Mouse (Mus musculus) retina, postnatal 7 days (tissue): ENCODE results near the gene Lactb.

ENCODE experiments used
- DNase-seq: peaks from one replicate; pipeline ENCODE4 v3.0.0-alpha.2; 2012; ENCODE audit warnings: low read depth, low spot score

The Lactb gene

DNA sequence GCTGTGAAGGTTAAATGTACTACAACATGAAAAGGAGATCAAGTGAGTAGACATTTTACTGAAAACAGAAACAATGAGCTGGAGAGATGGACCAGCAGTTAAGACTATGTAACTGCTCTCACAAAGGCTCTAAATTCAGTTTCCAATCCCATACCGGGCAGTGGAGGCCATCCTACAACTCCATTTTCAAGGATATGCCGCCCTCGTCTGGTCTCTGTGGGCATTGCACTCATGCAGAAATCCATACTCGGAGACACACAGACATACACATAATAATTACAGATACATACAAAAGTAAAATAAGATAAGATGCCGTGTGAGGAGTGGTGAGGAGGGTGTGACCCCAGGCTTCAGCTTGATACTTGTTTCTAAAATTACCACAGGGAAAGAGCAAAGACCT, 5.2 kb upstream of the Lactb start:
- DNase-seq = peak; percentile 61

DNA sequence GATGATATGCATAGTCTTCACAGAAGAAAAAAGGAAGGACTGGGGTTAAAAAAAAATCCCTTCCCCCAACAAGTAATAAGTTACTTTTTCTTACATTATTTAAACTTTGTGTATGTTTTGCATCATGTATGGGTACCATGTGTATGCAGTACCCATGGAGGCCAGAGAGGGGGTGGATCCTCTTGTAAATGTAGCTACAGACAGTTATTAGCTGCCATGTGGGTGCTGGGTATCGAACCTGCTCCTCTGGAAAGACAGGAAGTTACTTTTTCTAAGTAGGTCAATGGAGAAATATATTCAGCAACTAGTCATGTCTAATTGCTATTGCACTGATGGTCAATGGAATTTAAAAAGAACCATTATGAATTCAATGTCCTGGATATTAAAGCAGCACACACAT, 3.2 kb upstream of the Lactb start:
- DNase-seq = no peak

DNA sequence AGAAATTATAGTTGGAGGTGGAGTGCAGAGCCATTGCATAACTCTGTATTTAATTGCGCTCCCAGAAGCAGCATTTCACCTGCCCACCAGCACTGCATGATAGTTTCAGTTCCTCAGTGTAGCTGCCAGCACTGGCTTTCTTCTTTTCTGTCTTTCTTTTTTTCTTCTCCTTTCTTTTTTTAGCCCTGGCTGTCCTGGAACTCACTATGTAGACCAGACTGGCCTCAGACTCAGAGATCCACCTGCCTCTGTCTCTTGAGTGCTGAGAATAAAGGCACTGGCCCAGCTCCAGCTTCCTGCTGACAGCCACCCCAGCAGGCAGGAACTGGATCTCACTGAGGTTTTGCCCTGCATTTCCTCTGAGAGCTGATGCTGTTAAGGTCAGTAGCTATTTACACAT, 2.7 kb upstream of the Lactb start:
- DNase-seq = no peak

DNA sequence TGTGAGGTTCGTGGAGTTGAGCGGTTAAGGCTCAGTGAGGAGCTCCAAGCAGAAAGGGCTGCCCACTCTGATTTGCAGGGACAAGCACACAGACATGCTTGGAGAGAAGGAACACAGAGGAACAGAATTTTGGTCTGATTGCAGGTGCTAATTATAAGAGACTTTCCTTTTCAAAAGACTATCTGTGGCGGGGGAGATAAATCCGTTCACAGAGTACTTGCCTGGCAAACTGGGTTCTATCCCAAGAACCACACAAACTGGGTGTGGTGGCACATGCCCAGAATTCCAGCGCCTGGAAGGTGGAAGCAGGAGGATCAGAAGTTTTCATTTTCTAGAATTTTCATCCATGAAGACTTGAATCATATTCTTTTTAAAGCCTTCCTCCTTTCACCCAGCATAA, 1.8 kb upstream of the Lactb start:
- no peak for DNase-seq

DNA sequence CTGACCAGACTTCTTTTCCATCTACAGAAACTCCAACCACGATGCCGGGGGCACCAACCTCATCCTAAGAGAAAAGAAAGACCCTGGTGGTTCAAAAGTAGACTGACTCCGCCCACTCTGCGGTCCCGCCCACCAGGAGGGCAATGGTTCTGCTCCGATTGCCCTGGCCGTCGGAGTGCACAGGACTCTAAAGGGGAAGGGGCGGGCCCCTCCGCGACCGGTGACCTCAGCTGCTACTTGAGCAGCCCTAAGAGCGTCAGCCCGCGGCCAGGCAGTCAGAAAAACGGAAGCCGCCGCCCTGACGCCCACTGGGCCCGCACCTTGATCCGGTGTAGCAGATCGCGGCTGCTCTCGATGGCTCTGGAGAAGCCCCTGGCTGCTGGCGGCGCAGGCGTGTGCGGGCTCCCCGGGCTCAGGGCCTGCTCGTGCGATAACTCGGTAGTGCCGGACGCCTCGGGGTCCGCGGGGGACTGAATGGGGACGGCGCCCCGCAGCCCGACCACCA, 511 bp downstream of the Lactb start:
- DNase-seq = peak; percentile 49

DNA sequence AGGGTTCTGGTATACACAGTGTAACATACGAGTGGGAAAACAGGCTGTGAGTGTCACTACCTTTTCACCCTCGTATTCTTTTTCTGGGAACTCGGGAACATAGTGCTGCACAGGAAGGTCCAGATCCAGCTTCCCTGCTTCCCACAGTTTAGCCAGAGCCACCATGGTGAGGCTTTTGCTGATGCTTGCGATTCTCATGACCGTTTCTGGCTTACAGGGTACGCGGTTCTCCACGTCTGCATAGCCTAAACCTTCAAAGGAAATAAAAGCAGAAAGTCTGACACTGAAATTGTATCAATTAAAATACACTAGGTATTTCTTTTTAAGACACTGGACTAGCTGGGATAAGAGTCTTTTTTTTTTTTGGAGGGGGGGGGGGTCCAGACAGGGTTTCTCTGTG, 4.2 kb downstream of the Lactb start:
- no peak for DNase-seq

DNA sequence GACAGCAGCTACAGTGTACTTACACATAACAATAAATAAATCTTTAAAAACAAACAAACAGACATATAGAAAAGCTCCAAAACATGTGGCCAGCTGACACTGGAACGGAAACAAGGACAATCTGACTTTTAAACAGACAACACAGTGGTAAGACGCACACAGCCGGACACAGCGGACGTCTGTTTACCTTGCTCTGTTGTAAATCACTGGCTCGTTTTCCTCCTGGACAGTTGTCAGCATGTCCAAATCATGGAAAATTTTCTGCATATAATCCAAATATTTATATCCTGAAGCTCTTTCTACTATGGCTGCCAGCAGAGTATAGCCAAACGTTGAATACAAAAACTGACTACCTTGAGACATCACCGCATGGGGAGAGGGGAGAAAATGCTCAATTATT, 7.8 kb downstream of the Lactb start:
- DNase-seq = no peak

DNA sequence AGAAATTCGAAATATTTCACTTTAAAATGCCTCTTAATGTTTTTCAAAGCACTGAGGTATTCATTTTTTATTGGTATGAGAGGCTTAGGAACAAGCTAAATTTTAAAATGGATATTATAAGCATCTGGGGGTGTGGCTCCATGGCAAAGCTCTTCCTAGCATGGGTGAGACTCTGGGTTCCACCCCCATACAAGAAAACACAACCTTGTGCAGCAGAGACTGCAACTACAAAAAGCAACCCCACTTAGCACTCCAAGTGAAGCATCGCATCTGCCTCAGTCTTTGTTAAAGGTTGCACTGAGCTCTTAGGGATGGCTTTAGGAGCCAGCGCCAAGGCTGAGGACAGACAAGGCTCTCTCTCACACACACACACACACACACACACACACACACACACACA, 13.8 kb downstream of the Lactb start:
- no peak for DNase-seq

DNA sequence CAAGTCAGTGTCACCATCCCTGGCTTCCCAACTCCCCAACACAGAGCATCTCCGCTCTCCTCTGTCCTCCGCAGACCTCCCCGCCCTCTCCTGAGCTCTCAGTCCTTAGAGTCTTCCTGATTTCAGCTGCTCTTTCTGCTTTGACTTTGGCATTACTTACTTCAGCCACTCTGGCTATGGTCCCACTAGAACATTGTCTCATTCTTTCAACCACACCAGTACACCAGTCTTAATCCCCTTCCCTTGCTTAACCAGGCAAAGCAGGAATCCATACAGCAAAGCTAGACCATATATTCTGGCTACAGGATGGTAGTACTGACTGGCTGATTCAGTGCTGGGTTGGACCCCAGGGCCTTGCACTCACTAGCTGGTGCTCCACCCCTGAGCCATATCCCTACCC, 17.8 kb downstream of the Lactb start:
- no peak for DNase-seq

DNA sequence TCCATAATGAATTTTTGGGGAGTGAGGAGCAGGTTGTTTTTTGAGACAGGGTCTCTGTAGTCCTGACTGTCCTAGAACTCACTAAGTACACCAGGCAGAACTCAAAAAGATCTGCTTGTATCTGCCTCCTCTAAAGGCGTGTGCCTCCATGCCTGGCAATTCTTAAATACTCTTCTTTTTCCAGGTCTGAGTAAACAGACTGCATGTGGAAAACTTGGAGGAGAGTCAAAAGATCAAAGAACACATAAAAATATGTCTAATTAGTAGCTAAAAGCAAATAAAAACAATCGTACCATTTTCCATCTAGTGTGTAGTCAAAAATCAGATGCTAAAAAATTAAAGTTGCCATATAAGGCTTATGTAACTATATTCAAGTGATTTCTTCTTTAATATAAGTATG, 22.4 kb downstream of the Lactb start:
- DNase-seq = no peak

DNA sequence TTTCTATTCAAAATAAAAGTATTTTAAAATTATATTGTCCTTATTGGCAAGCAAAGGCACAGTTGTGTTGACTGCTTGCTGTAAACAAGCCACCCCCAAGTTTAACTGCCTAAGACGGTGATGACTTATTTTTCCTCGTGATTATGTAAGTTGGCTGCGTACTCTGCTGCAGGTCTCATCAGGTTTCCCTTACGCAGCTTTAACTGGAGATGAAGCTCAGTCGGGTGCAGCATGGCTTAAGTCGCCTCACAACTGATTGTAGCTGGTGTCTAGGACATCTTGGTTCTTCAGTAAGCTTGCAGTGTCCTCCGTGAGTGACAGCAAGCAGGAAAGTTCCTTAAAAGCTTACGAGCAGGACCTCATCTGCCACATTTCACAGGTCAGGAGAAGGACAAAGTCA, 23.0 kb downstream of the Lactb start:
- no peak for DNase-seq

DNA sequence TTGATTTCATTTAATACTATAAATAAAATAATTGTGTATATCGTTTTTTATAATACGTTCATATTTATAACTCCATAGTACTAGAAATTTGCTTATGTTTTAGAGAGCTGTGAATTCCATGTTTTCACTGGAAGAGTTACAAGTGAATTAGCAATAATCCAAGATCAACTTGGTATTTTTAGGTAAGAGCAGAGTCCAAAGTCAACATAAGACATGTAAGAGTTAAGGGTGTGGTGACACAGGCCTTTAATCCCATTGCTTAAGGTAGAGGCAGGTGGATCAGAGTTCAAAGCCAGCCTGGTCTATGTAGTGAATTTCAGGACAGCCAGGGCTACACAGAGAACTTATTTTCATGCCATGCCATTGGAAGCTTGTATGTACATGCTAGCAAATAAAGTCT, 26.7 kb downstream of the Lactb start:
- no peak for DNase-seq

DNA sequence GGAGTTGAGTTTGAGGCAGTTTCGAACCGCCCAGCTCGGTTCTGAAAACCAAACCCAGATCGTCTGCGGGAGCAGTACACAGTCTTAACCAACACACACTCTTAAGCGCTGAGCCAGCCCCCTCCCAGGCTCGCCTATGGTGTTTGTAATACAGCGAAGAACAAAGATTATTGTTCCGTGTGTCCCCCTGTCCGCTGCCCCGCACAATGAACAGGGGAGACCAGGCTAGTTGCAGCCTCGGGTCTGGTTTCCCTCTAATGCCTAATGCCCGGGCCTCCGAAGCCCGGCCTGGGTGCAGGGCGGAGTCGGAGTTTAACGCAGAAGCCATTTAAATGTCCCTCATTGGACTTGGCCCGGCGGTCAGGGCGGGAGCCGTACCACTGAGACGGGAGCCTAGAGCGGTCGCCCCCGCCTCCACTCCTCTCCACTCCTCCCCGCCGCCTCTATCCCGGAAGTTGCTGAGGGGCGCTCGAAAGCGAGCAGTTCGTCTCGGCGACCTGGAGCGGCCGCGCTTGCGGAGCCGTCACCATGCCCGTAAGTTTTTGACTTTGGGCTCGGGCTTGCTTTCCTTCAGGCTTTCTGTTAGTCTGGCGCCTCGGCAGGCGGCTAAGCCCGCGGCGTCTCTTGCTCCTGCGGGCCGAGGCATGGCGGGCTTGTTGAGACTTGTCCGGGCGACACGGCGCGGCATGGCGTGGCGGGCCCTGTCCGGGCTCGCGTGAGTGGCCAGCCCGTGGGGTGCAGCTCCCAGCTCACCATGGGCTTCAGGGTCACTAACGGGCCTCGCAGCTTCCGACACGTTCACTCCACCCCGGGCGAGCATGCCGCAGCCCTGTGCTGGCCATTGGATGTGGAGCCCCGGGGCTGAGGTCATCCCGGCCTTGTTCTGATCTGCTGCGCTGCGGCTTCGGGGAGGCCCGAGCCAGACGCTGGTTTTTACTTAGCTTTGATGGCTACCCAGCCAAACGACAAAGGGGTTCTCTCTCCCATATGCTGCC, 29.3 kb downstream of the Lactb start, which contains the start of gene Rps27l:
TSS of gene Rps27l (plus strand) at position 440 of the 995 bp plus-strand sequence.
- DNase-seq = peak; percentile 90

DNA sequence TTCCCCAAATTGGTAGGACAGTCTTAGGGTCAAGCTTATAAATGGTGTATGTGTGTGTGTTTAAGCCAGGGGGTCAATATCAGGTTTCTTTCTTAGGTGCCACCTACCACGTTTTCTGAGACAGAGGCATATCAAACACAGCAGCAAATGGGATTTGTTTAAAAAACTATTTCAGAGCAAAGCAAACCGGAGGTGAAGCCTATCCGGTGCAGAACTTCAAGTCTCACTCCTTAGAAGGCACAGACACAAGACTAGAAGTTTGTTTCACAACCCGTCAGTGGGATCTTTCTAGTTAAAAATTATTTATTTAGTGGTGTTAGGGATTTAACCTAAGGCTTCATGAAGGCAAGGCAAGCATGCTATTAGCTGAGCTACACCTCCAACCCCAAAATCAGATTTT, 30.1 kb downstream of the Lactb start:
- DNase-seq = no peak

DNA sequence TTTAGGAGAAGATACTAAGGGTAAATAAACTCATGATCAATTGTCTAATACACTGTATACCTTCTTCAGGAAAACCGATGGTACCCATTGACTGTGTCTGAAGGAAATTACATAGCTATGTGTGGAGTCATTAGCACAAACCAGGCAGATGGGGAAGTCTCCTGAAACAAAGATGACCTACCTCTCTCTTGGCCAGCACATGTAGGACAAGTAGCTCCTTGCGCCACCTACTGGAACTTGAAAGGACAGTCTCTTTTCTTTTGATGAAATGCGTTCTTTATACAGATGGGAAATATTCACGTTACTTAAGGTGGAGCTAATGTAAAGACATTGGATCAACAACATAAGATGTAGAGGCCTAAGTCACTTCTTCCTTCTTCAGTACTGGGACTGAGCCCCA, 36.4 kb downstream of the Lactb start:
- DNase-seq = peak; percentile 61

DNA sequence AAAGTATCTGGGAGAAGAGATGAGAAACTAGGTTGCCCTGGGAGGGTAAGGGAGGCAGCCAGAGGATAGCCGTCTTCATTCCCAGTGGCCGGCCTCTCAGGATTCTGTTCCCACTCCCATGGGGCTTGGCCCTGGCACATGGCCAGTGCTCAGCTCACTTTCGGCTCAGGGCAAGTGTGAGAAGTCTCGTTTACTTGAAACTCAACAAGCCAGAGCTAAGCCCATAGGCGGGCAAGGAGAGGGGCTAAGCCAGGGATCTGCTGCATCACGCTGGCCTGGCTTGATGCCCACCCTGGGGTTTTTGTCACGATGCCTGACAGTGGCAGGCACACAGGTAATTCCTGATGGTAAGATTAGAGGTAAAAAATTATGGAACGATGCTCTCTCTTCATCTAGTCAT, 37.8 kb downstream of the Lactb start:
- DNase-seq = no peak

DNA sequence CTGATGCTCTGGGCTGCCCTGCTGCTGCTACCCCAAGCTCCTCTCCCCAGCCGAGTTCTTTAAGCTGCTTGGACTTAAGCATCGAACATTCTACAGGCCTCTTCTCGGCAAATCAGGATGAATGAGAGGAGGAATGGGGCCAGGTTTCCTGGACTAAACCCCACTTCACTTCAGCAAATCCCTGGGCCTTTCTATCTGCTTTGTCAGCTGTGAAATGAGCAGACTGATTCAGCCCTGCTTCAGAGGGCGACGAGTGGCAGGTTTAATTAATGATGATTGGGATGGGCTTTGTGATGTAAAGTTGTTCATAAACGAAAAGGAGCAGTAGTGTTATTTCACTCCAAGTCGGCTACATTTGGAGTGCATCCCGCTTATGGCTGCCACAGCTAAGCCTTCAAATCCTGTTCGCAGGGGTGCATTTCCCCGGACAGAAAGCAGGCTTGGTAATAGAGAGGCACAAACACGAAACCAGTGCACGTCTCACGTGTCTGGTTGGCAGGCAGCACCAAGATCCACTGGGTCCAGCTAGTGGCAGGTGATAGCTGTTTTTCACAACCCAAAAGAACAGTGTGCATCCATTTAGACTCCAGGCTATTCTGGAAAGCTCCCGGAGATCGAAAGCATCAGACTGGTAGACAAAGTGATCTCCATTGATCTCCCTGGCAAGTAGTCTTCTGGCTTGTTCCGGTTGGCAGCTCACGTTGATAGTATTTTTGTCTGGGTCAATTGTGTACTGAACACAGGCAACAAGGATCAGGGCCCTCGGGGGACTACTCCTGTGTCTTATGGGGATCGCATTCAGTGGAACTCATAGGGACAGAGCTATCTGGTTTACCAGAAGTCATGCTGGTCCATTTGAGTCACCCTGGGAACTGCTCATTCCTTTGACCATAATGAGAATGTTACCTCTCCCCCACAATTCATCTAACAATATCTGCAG, 41.1 kb downstream of the Lactb start:
- no peak for DNase-seq

DNA sequence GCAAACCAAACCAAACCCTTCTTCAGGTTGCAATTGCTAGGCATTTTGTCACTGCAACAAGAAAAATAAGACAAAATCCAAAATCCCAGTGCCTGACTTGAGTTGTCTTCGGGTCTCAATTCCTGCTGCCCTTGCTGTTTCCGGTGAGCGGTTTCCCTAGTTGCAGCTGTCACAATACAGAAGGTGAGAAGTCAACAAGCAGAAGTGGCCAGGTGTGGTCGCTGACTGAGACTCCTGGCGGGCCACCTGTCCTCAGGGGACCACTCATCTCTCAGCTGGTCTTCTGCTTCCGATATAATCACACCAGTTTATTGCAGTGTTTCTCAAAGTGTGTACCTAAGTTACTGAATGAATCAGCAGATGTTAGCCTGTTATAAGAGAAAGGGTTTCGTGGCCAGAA, 44.9 kb downstream of the Lactb start:
- DNase-seq = no peak

DNA sequence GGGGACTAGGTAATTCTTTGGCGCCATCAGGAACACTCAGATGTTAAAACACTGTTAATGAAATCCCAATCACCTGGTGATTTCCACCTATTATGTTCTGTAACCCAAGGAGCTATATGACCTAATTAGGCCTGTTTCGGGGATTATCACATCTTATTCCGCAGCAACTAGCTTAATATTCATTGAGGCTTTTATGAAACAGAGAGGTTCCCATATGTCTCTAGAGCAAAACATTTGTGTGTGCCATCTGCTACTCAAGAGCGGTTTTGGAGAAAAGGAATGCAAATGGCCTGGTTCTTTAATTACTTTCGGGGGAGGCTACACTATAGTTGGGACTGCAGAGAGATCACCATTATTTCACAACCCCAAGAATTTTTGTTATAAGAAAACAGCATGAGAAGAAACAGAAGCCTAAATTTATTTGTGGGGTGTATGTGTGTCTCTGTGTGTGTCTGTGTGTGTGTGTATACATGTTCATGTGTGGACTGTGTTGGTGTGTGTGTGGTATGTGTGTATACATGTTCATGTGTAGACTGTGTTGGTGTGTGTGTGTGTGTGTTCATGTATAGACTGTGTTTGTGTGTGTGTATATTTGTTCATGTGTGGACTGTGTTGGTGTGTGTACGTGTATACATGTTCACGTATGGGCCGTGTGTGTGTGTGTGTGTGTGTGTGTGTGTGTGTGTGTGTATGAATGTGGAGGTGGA, 47.4 kb downstream of the Lactb start:
- DNase-seq = no peak

DNA sequence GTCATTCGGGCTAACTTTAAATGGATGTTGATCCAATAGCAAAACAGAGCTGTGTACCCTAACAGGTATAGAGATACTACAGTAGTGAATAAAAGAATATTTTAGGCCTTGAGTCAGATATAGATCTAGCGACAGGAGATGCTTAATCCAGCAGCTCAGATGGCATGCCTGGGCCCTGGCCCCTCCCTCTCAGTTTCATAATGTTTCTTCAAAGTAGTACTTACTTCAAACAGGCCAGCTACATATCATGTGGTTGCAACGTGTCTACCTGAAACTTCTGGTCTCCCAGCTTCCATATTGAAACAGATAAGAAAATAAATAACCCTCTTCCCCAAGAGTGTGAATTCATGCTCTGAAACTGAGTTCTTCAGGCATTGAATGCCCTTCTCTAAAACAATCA, 49.4 kb downstream of the Lactb start:
- DNase-seq = no peak

DNA sequence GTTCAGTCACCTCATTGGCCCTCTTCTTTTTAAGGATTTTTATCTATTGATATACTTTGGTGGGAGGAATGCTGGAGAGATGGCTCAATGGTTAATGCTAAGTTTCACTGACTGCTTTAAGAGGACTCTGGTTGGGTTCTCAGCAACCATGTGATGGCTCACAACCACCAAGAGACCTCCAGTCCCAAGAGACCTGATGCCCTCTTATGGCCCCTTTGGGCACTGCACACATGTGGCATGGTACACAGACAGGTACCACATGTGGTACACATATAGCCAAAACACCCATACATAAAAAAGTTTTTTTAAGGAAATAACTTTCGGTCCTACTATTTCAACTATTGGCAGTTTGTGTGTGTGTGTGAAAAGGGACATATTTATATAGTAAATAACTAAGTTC, 53.2 kb downstream of the Lactb start:
- DNase-seq = no peak
